In the genomic region with DNA sequence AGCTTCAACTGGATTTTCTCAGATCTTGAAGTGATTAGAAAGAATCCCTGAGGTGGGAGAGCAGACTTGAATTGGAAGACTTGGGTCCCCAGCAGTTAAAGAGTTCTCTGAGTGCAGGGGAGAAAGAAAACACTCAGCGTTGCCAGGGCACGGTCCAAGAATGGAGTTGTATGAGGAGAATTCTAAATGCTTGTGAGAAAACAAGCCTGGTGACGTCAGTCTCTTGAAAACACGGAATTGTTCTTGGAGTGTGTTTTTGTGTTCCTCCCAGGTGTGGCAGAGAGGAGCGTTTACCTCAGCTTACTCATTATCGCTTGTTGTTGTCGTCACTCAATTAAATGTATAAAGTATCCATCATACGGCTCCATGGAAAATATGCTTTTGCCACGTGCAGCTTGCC, we compare ENCODE assay signal across 15 mouse cellular contexts.
DNase-seq lines count a peak whose midpoint lies in the region; ATAC-seq and TF ChIP-seq lines count a peak whose summit lies in the region.
"Had no signal": no experiment of that assay in that cellular context is flagged by ENCODE, and none has a peak within 500 bp of the region (broad histone marks: within the 10 kb centered on the region; RNA-seq: fewer than 3 reads in every experiment).

No protein-coding gene starts in this region.

- H3K4me1 ChIP-seq in forebrain, embryonic 14.5 days (ENCODE audit: control insufficient read depth, insufficient read depth, low read length): no peaks in the 10 kb centered on the region
- H3K4me1 ChIP-seq in forebrain, embryonic 10.5 days: peaks cover 22% of the 10 kb centered on the region
- H3K4me1 ChIP-seq in neural tube, embryonic 14.5 days (ENCODE audit: control insufficient read depth, insufficient read depth, low read length): no peaks in the 10 kb centered on the region

- H3K27ac ChIP-seq in forebrain, embryonic 14.5 days (ENCODE audit: low read depth, low read length): no peak overlapping the region
- no peak overlapping the region for H3K27ac ChIP-seq in forebrain, embryonic 10.5 days
- no peak overlapping the region for H3K27ac ChIP-seq in left cerebral cortex, adult 2 months
- H3K27ac ChIP-seq in neural tube, embryonic 14.5 days (ENCODE audit: low read depth, low read length): no peak overlapping the region
- H3K27ac ChIP-seq: liver, embryonic 14.5 days had no signal

- no peaks in the 10 kb centered on the region for H3K27me3 ChIP-seq in forebrain, embryonic 14.5 days (replicated peaks; ENCODE audit: control insufficient read depth, insufficient read depth, low read length)
- no peaks in the 10 kb centered on the region for H3K27me3 ChIP-seq in forebrain, embryonic 10.5 days (ENCODE audit: poor library complexity, severe bottlenecking)
- no peaks in the 10 kb centered on the region for H3K27me3 ChIP-seq in neural tube, embryonic 14.5 days (ENCODE audit: control insufficient read depth, insufficient read depth, low read length)
- H3K27me3 ChIP-seq: CH12.LX had no signal

- DNase-seq in forebrain, embryonic 14.5 days (ENCODE audit: low spot score): peak; percentile 54
- no peak for DNase-seq in forebrain, embryonic 10.5 days (ENCODE audit: extremely low spot score, low spot score)
- no peak for DNase-seq in left cerebral cortex, adult 2 months (ENCODE audit: extremely low spot score in 1 of 2, low spot score in 2 of 2)
- no peak for DNase-seq in left cerebral cortex, postnatal 25 days (ENCODE audit: low spot score in 2 of 2)
- DNase-seq in lung, postnatal 36 days: peak; percentile 72
- DNase-seq in cerebellum, adult 11-12 months: no peak
- no peak for DNase-seq in urinary bladder, postnatal 14 days (ENCODE audit: low spot score)
- DNase-seq: adrenal gland, postnatal 14 days; cerebellum, postnatal 14 days; heart, postnatal 10 days; kidney, postnatal 14 days; right cerebral cortex, postnatal 25 days had no signal

- peak overlapping the region; percentile 14; the same call in 1 of the 2 replicates for H3K4me2 ChIP-seq in forebrain, embryonic 14.5 days (ENCODE audit: low read length)
- no peak overlapping the region for H3K4me2 ChIP-seq in neural tube, embryonic 14.5 days (ENCODE audit: low read depth, low read length)

- WGBS in forebrain, embryonic 14.5 days: 40% methylated on average over 9 of the region's 9 CpGs
- WGBS in forebrain, embryonic 10.5 days: 86% methylated on average over 9 of the region's 9 CpGs
- WGBS in neural tube, embryonic 14.5 days: 60% methylated on average over 9 of the region's 9 CpGs

- H3K4me3 ChIP-seq in forebrain, embryonic 14.5 days (ENCODE audit: low read depth, low read length): no peak overlapping the region
- H3K4me3 ChIP-seq in forebrain, embryonic 10.5 days: no peak overlapping the region
- 0 out of 2 replicates have a peak overlapping the region, but pooled peaks have one; percentile 14 for H3K4me3 ChIP-seq in left cerebral cortex, adult 2 months
- no peak overlapping the region for H3K4me3 ChIP-seq in neural tube, embryonic 14.5 days (ENCODE audit: low read depth, low read length)

- intact Hi-C loops in left cerebral cortex, adult 2 months (cut with DNase I): no loop called here
- intact Hi-C loops in left cerebral cortex, postnatal 25 days (cut with DNase I): no loop called here

- peak; percentile 54 for ATAC-seq in forebrain, embryonic 14.5 days
- ATAC-seq in neural tube, embryonic 14.5 days (ENCODE audit: low read depth): peak; percentile 57; the same call in 1 of the 2 replicates

- no peaks in the 10 kb centered on the region for H3K9me3 ChIP-seq in forebrain, embryonic 14.5 days (replicated peaks; ENCODE audit: control insufficient read depth, low read length)
- H3K9me3 ChIP-seq in forebrain, embryonic 10.5 days: no peaks in the 10 kb centered on the region
- H3K9me3 ChIP-seq in neural tube, embryonic 14.5 days (ENCODE audit: control insufficient read depth, low read length): no peaks in the 10 kb centered on the region

- no peak for TF ChIP-seq CTCF in left cerebral cortex, adult 2 months (IDR thresholded peaks at IDR 0.05)

- H3K36me3 ChIP-seq in forebrain, embryonic 14.5 days (ENCODE audit: control insufficient read depth, insufficient read depth, low read length): no peaks in the 10 kb centered on the region
- no peaks in the 10 kb centered on the region for H3K36me3 ChIP-seq in forebrain, embryonic 10.5 days (replicated peaks)
- no peaks in the 10 kb centered on the region for H3K36me3 ChIP-seq in neural tube, embryonic 14.5 days (ENCODE audit: control insufficient read depth, insufficient read depth, low read length)

- H3K9ac ChIP-seq in forebrain, embryonic 14.5 days (ENCODE audit: low read length): no peak overlapping the region
- H3K9ac ChIP-seq in neural tube, embryonic 14.5 days (replicated peaks; ENCODE audit: low read depth, low read length): no peak overlapping the region
- H3K9ac ChIP-seq: liver, embryonic 14.5 days had no signal

Comparison
In these comparisons a context has a peak if more than half of its experiments do, and no peak if none do; other contexts are left out.
1. DNase-seq: peak in forebrain, embryonic 14.5 days (single experiment) and lung, postnatal 36 days (single experiment); none in forebrain, embryonic 10.5 days (single experiment), left cerebral cortex, adult 2 months (0 of 2), left cerebral cortex, postnatal 25 days (0 of 2), cerebellum, adult 11-12 months (single experiment) and urinary bladder, postnatal 14 days (single experiment).